Mouse (Mus musculus): ENCODE results near the gene Alg11. TPM values are rescaled to one million over a fixed set of nuclear protein-coding genes. Genes with fewer than 3 reads are reported as not detected.

The Alg11 gene
- total RNA-seq, 2 experiments from 2014 or later, result 30.6 to 32.0 TPM

- H3K27ac ChIP-seq, result no peak overlapping the region
- DNase-seq (ENCODE audit: extremely low spot score in 1 of 2, low spot score in 2 of 2), result no peak
- intact Hi-C loops (cut with DNase I), result no loop called here
- no peak for TF ChIP-seq CTCF (IDR thresholded peaks at IDR 0.05)
- H3K4me3 ChIP-seq, result no peak overlapping the region
These were observed 18.0 kb upstream of the Alg11 start for GRCm38 (mm10) chr8:22042515-22042914.

GRCm38 (mm10) chr8:22043706-22044105 lies 16.8 kb upstream of the Alg11 start:
- Histone ChIP-seq H3K27ac (no peak overlapping the region), H3K4me3 (no peak overlapping the region)
- no peak for DNase-seq (ENCODE audit: extremely low spot score in 1 of 2, low spot score in 2 of 2)
- intact Hi-C loops (cut with DNase I), result no loop called here
- TF ChIP-seq CTCF (IDR thresholded peaks at IDR 0.05), result no peak

- intact Hi-C loops (cut with DNase I), result loop anchor here (5.0 kb wide), 1 partner anchor 56 kb away; no protein-coding TSS in a partner anchor
- no peak overlapping the region for H3K4me3 ChIP-seq
- no peak overlapping the region for H3K27ac ChIP-seq
- peak in 1 of 2 experiments; percentile 25 for DNase-seq (ENCODE audit: extremely low spot score in 1 of 2, low spot score in 2 of 2)
- TF ChIP-seq CTCF (IDR thresholded peaks at IDR 0.05), result peak; percentile 57
These were observed 12.6 kb upstream of the Alg11 start for GRCm38 (mm10) chr8:22047699-22048464.

- no peak for DNase-seq (ENCODE audit: extremely low spot score in 1 of 2, low spot score in 2 of 2)
- H3K4me3 ChIP-seq, result no peak overlapping the region
- H3K27ac ChIP-seq, result no peak overlapping the region
- TF ChIP-seq CTCF (IDR thresholded peaks at IDR 0.05), result no peak
- intact Hi-C loops (cut with DNase I), result no loop called here
These were observed 5.6 kb upstream of the Alg11 start for GRCm38 (mm10) chr8:22054674-22055491.

GRCm38 (mm10) chr8:22055492-22055877 lies 5.0 kb upstream of the Alg11 start:
- no peak for TF ChIP-seq CTCF (IDR thresholded peaks at IDR 0.05)
- H3K4me3 ChIP-seq, result no peak overlapping the region
- intact Hi-C loops (cut with DNase I), result no loop called here
- no peak for DNase-seq (ENCODE audit: extremely low spot score in 1 of 2, low spot score in 2 of 2)
- H3K27ac ChIP-seq, result no peak overlapping the region

GRCm38 (mm10) chr8:22056850-22057249 lies 3.7 kb upstream of the Alg11 start:
- intact Hi-C loops (cut with DNase I), result no loop called here
- no peak for DNase-seq (ENCODE audit: extremely low spot score in 1 of 2, low spot score in 2 of 2)
- H3K4me3 ChIP-seq, result no peak overlapping the region
- H3K27ac ChIP-seq, result no peak overlapping the region
- TF ChIP-seq CTCF (IDR thresholded peaks at IDR 0.05), result no peak

DNA sequence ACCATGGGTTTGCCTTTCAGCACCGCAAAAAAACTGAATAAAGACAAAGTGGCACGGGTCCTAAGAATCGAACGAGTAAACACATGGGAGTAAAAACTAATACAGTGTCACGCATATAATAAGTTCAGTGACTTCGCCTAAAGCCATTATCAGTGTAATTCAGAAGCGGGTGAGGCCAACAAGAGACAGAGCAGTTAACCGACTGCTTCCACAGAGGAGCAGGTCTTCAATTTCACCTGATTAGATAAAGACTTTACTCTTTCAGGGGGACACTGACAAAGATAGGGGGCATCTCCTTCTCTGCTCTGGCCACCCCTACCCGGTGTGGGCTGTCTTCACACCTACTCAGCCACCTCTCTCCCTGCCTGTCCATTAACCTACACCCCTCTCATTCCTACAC lies 2.2 kb upstream of the Alg11 start:
- intact Hi-C loops (cut with DNase I), result no loop called here
- Histone ChIP-seq H3K4me3 (no peak overlapping the region), H3K27ac (no peak overlapping the region)
- DNase-seq (ENCODE audit: extremely low spot score in 1 of 2, low spot score in 2 of 2), result no peak
- TF ChIP-seq CTCF (IDR thresholded peaks at IDR 0.05), result no peak

GRCm38 (mm10) chr8:22059153-22059738 lies 1.3 kb upstream of the Alg11 start:
- intact Hi-C loops (cut with DNase I), result no loop called here
- no peak for TF ChIP-seq CTCF (IDR thresholded peaks at IDR 0.05)
- peak overlapping the region; percentile 69 for H3K4me3 ChIP-seq
- no peak overlapping the region for H3K27ac ChIP-seq
- DNase-seq (ENCODE audit: extremely low spot score in 1 of 2, low spot score in 2 of 2), result no peak

- TF ChIP-seq CTCF (IDR thresholded peaks at IDR 0.05), result no peak
- DNase-seq (ENCODE audit: extremely low spot score in 1 of 2, low spot score in 2 of 2), result no peak
- peak within 1 kb of the TSS; percentile 69 for H3K4me3 ChIP-seq
- H3K27ac ChIP-seq, result peak within 1 kb of the TSS; percentile 66
- intact Hi-C loops (cut with DNase I), result loop anchor here (2.0 to 5.0 kb wide), 2 partner anchors 107 to 337 kb away; partner anchors contain the start of genes Nek3 and Slc25a15
These were observed 588 bp upstream of the Alg11 start, which contains the start of gene Atp7b for GRCm38 (mm10) chr8:22059821-22060445. Atp7b (minus strand) TSS chr8:22060305.

DNA sequence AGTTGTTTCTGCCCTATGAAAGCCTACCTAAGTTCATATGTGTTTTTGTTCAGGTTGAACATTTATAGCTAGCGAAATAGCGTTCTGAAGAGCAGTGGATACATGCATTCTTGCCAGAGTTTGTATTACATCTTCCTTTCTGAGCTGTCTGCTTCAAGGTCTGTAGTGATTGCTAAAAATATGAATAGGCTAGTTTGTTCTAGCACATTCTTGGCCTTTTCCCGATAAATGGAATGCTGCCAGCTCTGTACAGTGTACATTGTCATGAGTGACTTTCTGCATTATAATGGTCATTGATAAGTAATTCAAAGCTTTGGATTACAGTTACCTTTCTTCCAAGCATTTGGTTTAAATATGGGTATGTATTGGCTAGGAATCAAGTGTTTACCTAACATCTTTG lies 605 bp downstream of the Alg11 start:
- no peak for DNase-seq (ENCODE audit: extremely low spot score in 1 of 2, low spot score in 2 of 2)
- H3K4me3 ChIP-seq, result peak overlapping the region; percentile 69
- TF ChIP-seq CTCF (IDR thresholded peaks at IDR 0.05), result no peak
- H3K27ac ChIP-seq, result no peak overlapping the region
- intact Hi-C loops (cut with DNase I), result loop anchor here (2.0 to 5.0 kb wide), 2 partner anchors 106 to 336 kb away; partner anchors contain the start of genes Nek3 and Slc25a15

DNA sequence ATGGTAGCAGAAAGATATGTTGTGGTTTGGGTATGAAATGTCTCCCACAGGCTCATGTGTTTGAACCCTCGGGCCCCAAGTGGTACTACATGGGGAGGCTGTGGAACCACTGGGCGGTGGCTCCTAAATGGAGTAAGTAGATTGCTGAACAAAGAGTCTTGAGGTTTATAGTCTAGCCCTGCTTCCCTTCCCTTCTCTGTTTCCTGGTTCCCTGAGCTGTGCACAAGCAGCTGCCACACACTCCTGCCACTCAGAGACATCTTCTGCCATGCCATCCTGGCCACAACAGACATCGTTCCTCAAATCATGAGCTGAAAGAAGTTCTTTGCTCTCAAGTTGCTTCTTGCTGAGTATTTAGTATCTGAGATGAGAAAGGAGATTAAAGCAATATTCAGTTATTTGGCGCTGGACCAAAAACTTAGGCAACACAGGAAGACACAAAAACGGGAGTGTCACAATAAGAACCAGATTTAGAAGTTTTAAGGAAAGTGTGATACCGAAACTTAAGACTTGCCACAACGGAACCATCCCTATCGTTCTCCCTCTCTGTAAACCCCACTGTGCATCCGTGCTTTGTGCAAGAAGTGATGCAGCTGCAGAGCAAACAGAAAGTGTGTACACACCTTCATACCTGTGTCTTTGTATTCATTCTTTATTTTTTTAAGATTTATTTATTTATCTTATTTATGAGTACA lies 18.9 kb downstream of the Alg11 start:
- no peak for DNase-seq (ENCODE audit: extremely low spot score in 1 of 2, low spot score in 2 of 2)
- no peak for TF ChIP-seq CTCF (IDR thresholded peaks at IDR 0.05)
- Histone ChIP-seq H3K27ac (no peak overlapping the region), H3K4me3 (no peak overlapping the region)
- intact Hi-C loops (cut with DNase I), result no loop called here

All from left cerebral cortex, adult 2 months (tissue).